10 mouse cellular contexts compared by ENCODE assay signal in genomic region chr6:136995533-136995932, GRCm38 (mm10). TPM values are rescaled to one million over a fixed set of nuclear protein-coding genes. Genes with fewer than 3 reads are reported as not detected.
DNase-seq lines count a peak whose midpoint lies in the region; ATAC-seq and TF ChIP-seq lines count a peak whose summit lies in the region.
"Had no signal": no experiment of that assay in that cellular context is flagged by ENCODE, and none has a peak within 500 bp of the region (broad histone marks: within the 10 kb centered on the region; RNA-seq: fewer than 3 reads in every experiment).

No protein-coding gene starts in this region.

- peak; percentile 51 for DNase-seq in adrenal gland, postnatal 14 days
- no peak for DNase-seq in adrenal gland, adult 2 months
- DNase-seq in kidney, postnatal 0 days (ENCODE audit: low spot score) = peak; percentile 46
- DNase-seq in kidney, adult 18-20 months = no peak
- DNase-seq in 3T3-L1 (ENCODE audit: low read depth, low spot score) = peak; percentile 56
- DNase-seq in embryonic facial prominence, embryonic 11.5 days (ENCODE audit: low spot score) = peak; percentile 41
- no peak for DNase-seq in gastrocnemius, postnatal 10 days
- DNase-seq: liver, embryonic 13.5 days had no signal

- no peak for ATAC-seq in kidney, postnatal 0 days (replicated peaks; ENCODE audit: low FRiP score, low read depth)
- ATAC-seq in embryonic facial prominence, embryonic 11.5 days (replicated peaks; ENCODE audit: insufficient number of reproducible peaks, low FRiP score, low TSS enrichment, low read depth) = no peak
- ATAC-seq in activated CD4-positive, CD25-positive, alpha-beta regulatory T cell, adult 4 months = no peak

- no peaks in the 10 kb centered on the region for H3K9me3 ChIP-seq in kidney, postnatal 0 days (replicated peaks; ENCODE audit: low read length)
- H3K9me3 ChIP-seq in embryonic facial prominence, embryonic 11.5 days (replicated peaks; ENCODE audit: control insufficient read depth, low read length) = no peaks in the 10 kb centered on the region
- H3K9me3 ChIP-seq: embryonic facial prominence, embryonic 13.5 days; liver, embryonic 13.5 days had no signal

- H3K27me3 ChIP-seq in kidney, postnatal 0 days (ENCODE audit: insufficient read depth, low read length) = no peaks in the 10 kb centered on the region
- H3K27me3 ChIP-seq in embryonic facial prominence, embryonic 11.5 days (ENCODE audit: control insufficient read depth, insufficient read depth, low read length) = no peaks in the 10 kb centered on the region
- H3K27me3 ChIP-seq: embryonic facial prominence, embryonic 13.5 days; liver, embryonic 13.5 days had no signal

- H3K4me1 ChIP-seq in kidney, postnatal 0 days (replicated peaks; ENCODE audit: insufficient read depth, low read length) = peaks cover 3% of the 10 kb centered on the region; the same call in 1 of the 2 replicates
- H3K4me1 ChIP-seq in embryonic facial prominence, embryonic 11.5 days (ENCODE audit: control insufficient read depth, insufficient read depth, low read length) = no peaks in the 10 kb centered on the region
- H3K4me1 ChIP-seq: liver, embryonic 13.5 days had no signal

- WGBS in kidney, postnatal 0 days = 74% methylated on average over 8 of the region's 8 CpGs
- WGBS in embryonic facial prominence, embryonic 11.5 days = 72% methylated on average over 8 of the region's 8 CpGs

- H3K4me2 ChIP-seq in kidney, postnatal 0 days (ENCODE audit: low read length) = no peak overlapping the region
- no peak overlapping the region for H3K4me2 ChIP-seq in embryonic facial prominence, embryonic 11.5 days (ENCODE audit: low read depth, low read length)
- H3K4me2 ChIP-seq: embryonic facial prominence, embryonic 13.5 days; liver, embryonic 13.5 days had no signal

- H3K36me3 ChIP-seq in kidney, postnatal 0 days (ENCODE audit: insufficient read depth, low read length) = no peaks in the 10 kb centered on the region
- H3K36me3 ChIP-seq in embryonic facial prominence, embryonic 11.5 days (replicated peaks; ENCODE audit: control insufficient read depth, insufficient read depth, low read depth, low read length) = no peaks in the 10 kb centered on the region
- H3K36me3 ChIP-seq: embryonic facial prominence, embryonic 13.5 days; liver, embryonic 13.5 days had no signal

- H3K27ac ChIP-seq in kidney, postnatal 0 days = 0 out of 2 replicates have a peak overlapping the region, but pooled peaks have one; percentile 14
- H3K27ac ChIP-seq in embryonic facial prominence, embryonic 11.5 days (replicated peaks; ENCODE audit: low read depth, low read length) = no peak overlapping the region
- H3K27ac ChIP-seq: embryonic facial prominence, embryonic 13.5 days; liver, embryonic 13.5 days had no signal

- TF ChIP-seq CTCF in kidney, postnatal 0 days (IDR thresholded peaks at IDR 0.05; ENCODE audit: low read depth) = peak; percentile 67

- H3K9ac ChIP-seq in kidney, postnatal 0 days (ENCODE audit: low read depth, low read length) = no peak overlapping the region
- H3K9ac ChIP-seq in embryonic facial prominence, embryonic 11.5 days (replicated peaks; ENCODE audit: low read length) = no peak overlapping the region
- H3K9ac ChIP-seq: embryonic facial prominence, embryonic 13.5 days; liver, embryonic 13.5 days had no signal

- no peak overlapping the region for H3K4me3 ChIP-seq in kidney, postnatal 0 days (replicated peaks; ENCODE audit: low read depth, low read length)
- no peak overlapping the region for H3K4me3 ChIP-seq in embryonic facial prominence, embryonic 11.5 days (ENCODE audit: low read depth, low read length)
- H3K4me3 ChIP-seq: embryonic facial prominence, embryonic 13.5 days; liver, embryonic 13.5 days had no signal

RNA-seq across cellular contexts. Expression of gene Arhgdib, which starts 53.8 kb away (rescaled TPM):
- 24.4 and 62.7 TPM in 2 replicates for total RNA-seq in adrenal gland, postnatal 14 days (2021)
- total RNA-seq in adrenal gland, adult 2 months (2021) = 10 to 100 TPM; 24.7 to 32.7 TPM
- polyA plus RNA-seq in adrenal gland, adult 2 months (2012; rRNA removed) = 10.5 and 12.1 TPM in 2 replicates
- 105 and 106 TPM in 2 replicates for polyA plus RNA-seq in kidney, postnatal 0 days (2015; fragmentation: Nextera tagmentation; extraction: Ambion mirVana)
- 56.2 and 58.1 TPM in 2 replicates for polyA plus RNA-seq in embryonic facial prominence, embryonic 11.5 days (2014; fragmentation: Nextera tagmentation; extraction: Ambion mirVana)
- 1,000 to 10,000 TPM; 2,826 to 2,843 TPM for polyA plus RNA-seq in activated CD4-positive, CD25-positive, alpha-beta regulatory T cell, adult 4 months (2017; shearing (Covaris generic))
- total RNA-seq in gastrocnemius, postnatal 10 days (2021) = 10 to 100 TPM; 17.9 to 23.9 TPM

Comparison
In these comparisons a context has a peak if more than half of its experiments do, and no peak if none do; other contexts are left out.
1. DNase-seq: peak in adrenal gland, postnatal 14 days (single experiment), kidney, postnatal 0 days (single experiment), 3T3-L1 (single experiment) and embryonic facial prominence, embryonic 11.5 days (single experiment); none in adrenal gland, adult 2 months (single experiment), kidney, adult 18-20 months (single experiment) and gastrocnemius, postnatal 10 days (single experiment).
2. RNA of gene Arhgdib, which starts 53.8 kb away (polyA plus RNA-seq): 2,826 to 2,843 TPM in activated CD4-positive, CD25-positive, alpha-beta regulatory T cell, adult 4 months; 105 to 106 TPM in kidney, postnatal 0 days, 56.2 to 58.1 TPM in embryonic facial prominence, embryonic 11.5 days and 10.5 to 12.1 TPM in adrenal gland, adult 2 months; every median in the first group is over 10 times any median in the second.